Mouse (Mus musculus) midbrain, embryonic 14.5 days (tissue): ENCODE measurements around the gene Galnt13. TPM values are rescaled to one million over a fixed set of nuclear protein-coding genes. Genes with fewer than 3 reads are reported as not detected.
"Not testable (repeated sequence)": the region's sequence is repeated elsewhere in the genome, so short reads cannot be mapped to it uniquely, and the experiment has no call there.

ENCODE experiments used
- ATAC-seq: fragments of 200-750 bp; cut with Nextera tagmentation; 2 replicates; pipeline ENCODE4 v1.8.0; 2017; ENCODE audit warnings: moderate number of reproducible peaks, moderate library complexity; ENCODE audit not compliant: low FRiP score, low TSS enrichment
- DNase-seq: peaks from one replicate; pipeline ENCODE4 v3.0.0-alpha.2; 2015
- H3K27ac ChIP-seq: fragments of 300-500 bp; sonication (generic); replicated peaks from 2 replicates; pipeline ENCODE4 v1.5.1; 2014; ENCODE audit warnings: mild to moderate bottlenecking, low read depth, low read length, moderate library complexity
- H3K27me3 ChIP-seq: fragments of 300-500 bp; sonication (generic); 2 replicates; pipeline ENCODE4 v1.6.1; 2014; ENCODE audit warnings: low read length, control low read depth, mixed read lengths; ENCODE audit not compliant: control insufficient read depth, insufficient read depth
- H3K36me3 ChIP-seq: fragments of 300-500 bp; sonication (generic); 2 replicates; pipeline ENCODE4 v1.6.1; 2014; ENCODE audit warnings: low read length, control low read depth; ENCODE audit not compliant: control insufficient read depth, insufficient read depth
- H3K4me1 ChIP-seq: fragments of 300-500 bp; sonication (generic); 2 replicates; pipeline ENCODE4 v1.6.1; 2014; ENCODE audit warnings: mild to moderate bottlenecking, antibody characterized with exemption, low read length, control low read depth; ENCODE audit not compliant: control insufficient read depth, insufficient read depth
- H3K4me2 ChIP-seq: fragments of 300-500 bp; sonication (generic); 2 replicates; pipeline ENCODE4 v1.6.1; 2014; ENCODE audit warnings: mild to moderate bottlenecking, low read length, moderate library complexity
- H3K4me3 ChIP-seq: fragments of 300-500 bp; sonication (generic); replicated peaks from 2 replicates; pipeline ENCODE4 v1.5.1; 2014; ENCODE audit warnings: low read depth, low read length
- H3K9ac ChIP-seq: fragments of 300-500 bp; sonication (generic); replicated peaks from 2 replicates; pipeline ENCODE4 v1.6.1; 2014; ENCODE audit warnings: mild to moderate bottlenecking, low read length, moderate library complexity
- H3K9me3 ChIP-seq: fragments of 300-500 bp; sonication (generic); 2 replicates; pipeline ENCODE4 v1.6.1; 2016; ENCODE audit warnings: low read length, control low read depth, mixed read lengths; ENCODE audit not compliant: control insufficient read depth
- WGBS: fragments of 180-500 bp; shearing (Covaris S2); extraction: QIAGEN DNeasy Blood & Tissue Kit; methylation state at CpG from one replicate; pipeline ENCODE4 v1.1.7; 2014; 5-methylcytosine and 5-hydroxymethylcytosine counted together
- polyA plus RNA-seq: library from polyadenylated mRNA; unstranded; fragments of >200 nt; fragmentation: Nextera tagmentation; extraction: Ambion mirVana; gene quantifications from 2 replicates; pipeline ENCODE4 v1.2.1, GENCODE M21; 2014

The Galnt13 gene
- polyA plus RNA-seq, 1 experiment from 2014 or later, result 7.0 TPM

- Histone ChIP-seq H3K9me3 (no peaks in the 10 kb centered on the region), H3K27ac (no peak overlapping the region), H3K4me3 (no peak overlapping the region), H3K36me3 (no peaks in the 10 kb centered on the region), H3K27me3 (no peaks in the 10 kb centered on the region), H3K4me2 (no peak overlapping the region), H3K9ac (no peak overlapping the region), H3K4me1 (no peaks in the 10 kb centered on the region)
- 84% methylated on average over 3 of the region's 3 CpGs for WGBS
- DNase-seq (no peak), ATAC-seq (no peak)
Measured at GRCm38 (mm10) chr2:54527073-54527472, 91.0 kb downstream of the Galnt13 start.

- DNase-seq (no peak), ATAC-seq (no peak)
- Histone ChIP-seq H3K4me2 (no peak overlapping the region), H3K4me1 (no peaks in the 10 kb centered on the region), H3K9me3 (no peaks in the 10 kb centered on the region), H3K27me3 (no peaks in the 10 kb centered on the region), H3K36me3 (no peaks in the 10 kb centered on the region), H3K4me3 (no peak overlapping the region), H3K27ac (no peak overlapping the region), H3K9ac (no peak overlapping the region)
- 91% methylated on average over 10 of the region's 10 CpGs for WGBS
Measured at GRCm38 (mm10) chr2:54558357-54559153, 122.4 kb downstream of the Galnt13 start.

GRCm38 (mm10) chr2:54565068-54565467, 129.0 kb downstream of the Galnt13 start:
- Histone ChIP-seq H3K36me3 (no peaks in the 10 kb centered on the region), H3K4me3 (no peak overlapping the region), H3K27me3 (no peaks in the 10 kb centered on the region), H3K27ac (no peak overlapping the region), H3K9ac (no peak overlapping the region), H3K9me3 (no peaks in the 10 kb centered on the region), H3K4me2 (no peak overlapping the region), H3K4me1 (no peaks in the 10 kb centered on the region)
- ATAC-seq, result peak; percentile 50; the same call in 1 of the 2 replicates
- no peak for DNase-seq
- 88% methylated on average over 3 of the region's 3 CpGs for WGBS

GRCm38 (mm10) chr2:54567186-54567585, 131.1 kb downstream of the Galnt13 start:
- 62% methylated on average over 2 of the region's 2 CpGs for WGBS
- H3K9me3 ChIP-seq, result no peaks in the 10 kb centered on the region

GRCm38 (mm10) chr2:54567632-54568031, 131.5 kb downstream of the Galnt13 start:
- Histone ChIP-seq H3K4me3 (no peak overlapping the region), H3K27ac (no peak overlapping the region), H3K4me2 (no peak overlapping the region), H3K9ac (no peak overlapping the region), H3K36me3 (no peaks in the 10 kb centered on the region), H3K27me3 (no peaks in the 10 kb centered on the region), H3K4me1 (no peaks in the 10 kb centered on the region), H3K9me3 (no peaks in the 10 kb centered on the region)
- DNase-seq (no peak), ATAC-seq (no peak)
- 92% methylated on average over 9 of the region's 9 CpGs for WGBS

More at GRCm38 (mm10) chr2:54567186-54567585, 131.1 kb downstream of the Galnt13 start:
- Histone ChIP-seq H3K27me3 (no peaks in the 10 kb centered on the region), H3K4me1 (no peaks in the 10 kb centered on the region), H3K36me3 (no peaks in the 10 kb centered on the region), H3K9ac (no peak overlapping the region), H3K4me2 (no peak overlapping the region), H3K27ac (no peak overlapping the region), H3K4me3 (no peak overlapping the region)
- ATAC-seq, result no peak
- no peak for DNase-seq

GRCm38 (mm10) chr2:54713817-54714216, 277.7 kb downstream of the Galnt13 start:
- H3K9ac ChIP-seq, H3K27me3 ChIP-seq, H3K4me2 ChIP-seq, H3K9me3 ChIP-seq, H3K4me1 ChIP-seq, H3K27ac ChIP-seq, H3K36me3 ChIP-seq, ATAC-seq, H3K4me3 ChIP-seq, DNase-seq: not testable (repeated sequence)
- no CpG with 5 or more reads among the region's 5 CpGs for WGBS

GRCm38 (mm10) chr2:54751232-54751631, 315.1 kb downstream of the Galnt13 start:
- H3K27ac ChIP-seq, result no peak overlapping the region
- no peaks in the 10 kb centered on the region for H3K27me3 ChIP-seq
- H3K4me1 ChIP-seq, result no peaks in the 10 kb centered on the region
- H3K36me3 ChIP-seq, result no peaks in the 10 kb centered on the region
- no peaks in the 10 kb centered on the region for H3K9me3 ChIP-seq
- H3K4me3 ChIP-seq, result no peak overlapping the region
- no peak overlapping the region for H3K4me2 ChIP-seq
- DNase-seq (no peak), ATAC-seq (no peak)
- WGBS, result 45% methylated on average over 2 of the region's 2 CpGs
- H3K9ac ChIP-seq, result no peak overlapping the region

GRCm38 (mm10) chr2:54759781-54760180, 323.7 kb downstream of the Galnt13 start:
- peak; percentile 84 for ATAC-seq
- Histone ChIP-seq H3K27me3 (no peaks in the 10 kb centered on the region), H3K9me3 (no peaks in the 10 kb centered on the region), H3K4me3 (no peak overlapping the region), H3K4me2 (no peak overlapping the region), H3K9ac (no peak overlapping the region), H3K4me1 (no peaks in the 10 kb centered on the region), H3K36me3 (no peaks in the 10 kb centered on the region), H3K27ac (no peak overlapping the region)
- 27% methylated on average over 4 of the region's 4 CpGs for WGBS
- DNase-seq, result peak; percentile 59

GRCm38 (mm10) chr2:54778790-54779273, 342.7 kb downstream of the Galnt13 start:
- 80% methylated on average over 2 of the region's 2 CpGs for WGBS

More at GRCm38 (mm10) chr2:54778790-54779273, 342.7 kb downstream of the Galnt13 start:
- Histone ChIP-seq H3K27me3 (no peaks in the 10 kb centered on the region), H3K36me3 (no peaks in the 10 kb centered on the region), H3K4me2 (no peak overlapping the region), H3K4me3 (no peak overlapping the region), H3K9me3 (no peaks in the 10 kb centered on the region), H3K4me1 (no peaks in the 10 kb centered on the region), H3K27ac (no peak overlapping the region), H3K9ac (no peak overlapping the region)
- DNase-seq, result no peak
- no peak for ATAC-seq
